Mouse (Mus musculus) cerebellum, adult 2 months (tissue): ENCODE data around the gene Sox5. TPM values are rescaled to one million over a fixed set of nuclear protein-coding genes. Genes with fewer than 3 reads are reported as not detected.

Experiments used
- DNase-seq, 2 experiments: peaks; one replicate each; pipeline ENCODE4 v3.0.0; 2021
- H3K27ac ChIP-seq: fragments of 200-500 bp; 2 replicates; pipeline ENCODE4 v1.5.1; 2012; ENCODE audit warnings: low read length, control low read depth, inconsistent platforms; ENCODE audit not compliant: insufficient read depth
- H3K27me3 ChIP-seq: fragments of 200-500 bp; 2 replicates; pipeline ENCODE4 v1.6.1; 2012; ENCODE audit warnings: inconsistent platforms, mild to moderate bottlenecking, low read length, moderate library complexity; ENCODE audit not compliant: control insufficient read depth, insufficient read depth
- H3K4me1 ChIP-seq: fragments of 200-500 bp; 2 replicates; pipeline ENCODE4 v1.6.1; 2011; ENCODE audit warnings: low read length; ENCODE audit not compliant: control insufficient read depth, insufficient read depth
- H3K4me3 ChIP-seq: fragments of 200-500 bp; replicated peaks from 2 replicates; pipeline ENCODE3; 2011; ENCODE audit warnings: mild to moderate bottlenecking, low read depth, low read length, control low read depth; ENCODE audit not compliant: insufficient read depth
- CTCF ChIP-seq: fragments of 200-500 bp; IDR thresholded peaks from 2 replicates; pipeline ENCODE4 v1.5.1; 2011; ENCODE audit warnings: low read depth, mild to moderate bottlenecking, control low read depth, low read length, moderate library complexity, borderline replicate concordance; ENCODE audit not compliant: insufficient read depth
- POLR2A ChIP-seq: fragments of 200-500 bp; IDR thresholded peaks from 2 replicates; pipeline ENCODE4 v1.6.1; 2011; ENCODE audit warnings: low read length, control low read depth, borderline replicate concordance; ENCODE audit not compliant: insufficient read depth
- WGBS: fragments of 180-500 bp; shearing (Covaris S2); methylation state at CpG from one replicate; pipeline ENCODE4 v1.1.7; 2018; 5-methylcytosine and 5-hydroxymethylcytosine counted together
- polyA plus RNA-seq: library from polyadenylated mRNA; depleted of rRNA; stranded (reverse); fragments of >200 nt; gene quantifications from 2 replicates; pipeline ENCODE4 v1.2.3, GENCODE M21; 2012

Sox5 gene
- polyA plus RNA-seq, 1 experiment: 13.3 TPM

GRCm38 (mm10) chr6:144387539-144388255 lies 394.1 kb downstream of the Sox5 start:
- TF ChIP-seq POLR2A (no peak), CTCF (no peak)
- DNase-seq: no peak
- 67% methylated on average over 17 of the region's 17 CpGs for WGBS
- Histone ChIP-seq H3K27ac (no peak overlapping the region), H3K4me1 (no peaks in the 10 kb centered on the region), H3K27me3 (no peaks in the 10 kb centered on the region), H3K4me3 (no peak overlapping the region)

GRCm38 (mm10) chr6:144380641-144381040 lies 401.1 kb downstream of the Sox5 start:
- Histone ChIP-seq H3K4me1 (no peaks in the 10 kb centered on the region), H3K4me3 (no peak overlapping the region), H3K27me3 (no peaks in the 10 kb centered on the region), H3K27ac (no peak overlapping the region)
- 90% methylated on average over 6 of the region's 6 CpGs for WGBS
- TF ChIP-seq POLR2A: no peak
- no peak for TF ChIP-seq CTCF
- DNase-seq: no peak

DNA sequence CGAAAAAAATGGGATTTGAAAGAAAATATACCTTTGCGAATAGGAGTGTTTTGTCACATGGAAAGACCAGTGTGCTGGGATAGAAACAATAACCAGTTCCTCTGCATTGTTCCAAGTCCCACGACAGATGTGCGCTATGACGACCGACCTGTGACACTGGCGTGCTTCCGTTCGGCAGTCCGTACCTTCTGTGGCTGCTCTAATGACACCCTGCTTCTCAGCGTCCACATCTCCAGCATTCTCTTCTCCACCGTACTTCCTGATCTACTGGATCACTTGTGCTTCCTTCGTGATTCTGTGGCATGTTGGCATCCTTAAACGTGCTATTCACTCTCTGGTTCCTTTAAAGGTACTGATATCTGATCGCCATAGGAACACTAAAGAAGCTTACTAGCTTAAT lies 401.6 kb downstream of the Sox5 start:
- no peak for DNase-seq
- H3K4me1 ChIP-seq: no peaks in the 10 kb centered on the region
- H3K27me3 ChIP-seq: no peaks in the 10 kb centered on the region
- H3K27ac ChIP-seq: no peak overlapping the region
- WGBS: 78% methylated on average over 15 of the region's 15 CpGs
- H3K4me3 ChIP-seq: no peak overlapping the region
- TF ChIP-seq POLR2A (no peak), CTCF (no peak)

DNA sequence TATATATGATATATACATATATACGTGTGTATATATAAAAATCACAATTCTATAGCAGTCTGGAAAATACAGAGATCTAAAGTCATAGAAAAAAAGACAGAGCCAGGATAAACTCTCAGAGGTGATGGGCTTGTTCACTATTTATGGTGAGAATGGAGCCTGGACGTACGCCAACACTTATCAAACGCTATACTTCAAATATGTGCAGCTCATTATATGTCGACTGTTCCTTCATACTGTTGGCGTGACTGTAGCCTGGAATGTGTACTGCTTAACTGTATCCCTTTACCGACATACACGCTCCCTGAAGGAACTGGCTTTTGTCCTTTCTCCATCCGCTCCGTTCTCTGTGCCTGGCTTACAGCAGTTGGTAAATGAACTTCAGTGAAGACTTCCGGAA lies 407.0 kb downstream of the Sox5 start:
- WGBS: 83% methylated on average over 11 of the region's 11 CpGs
- no peak overlapping the region for H3K4me3 ChIP-seq
- H3K4me1 ChIP-seq: no peaks in the 10 kb centered on the region
- no peak for DNase-seq
- H3K27ac ChIP-seq: no peak overlapping the region
- TF ChIP-seq POLR2A (no peak), CTCF (no peak)
- H3K27me3 ChIP-seq: no peaks in the 10 kb centered on the region

DNA sequence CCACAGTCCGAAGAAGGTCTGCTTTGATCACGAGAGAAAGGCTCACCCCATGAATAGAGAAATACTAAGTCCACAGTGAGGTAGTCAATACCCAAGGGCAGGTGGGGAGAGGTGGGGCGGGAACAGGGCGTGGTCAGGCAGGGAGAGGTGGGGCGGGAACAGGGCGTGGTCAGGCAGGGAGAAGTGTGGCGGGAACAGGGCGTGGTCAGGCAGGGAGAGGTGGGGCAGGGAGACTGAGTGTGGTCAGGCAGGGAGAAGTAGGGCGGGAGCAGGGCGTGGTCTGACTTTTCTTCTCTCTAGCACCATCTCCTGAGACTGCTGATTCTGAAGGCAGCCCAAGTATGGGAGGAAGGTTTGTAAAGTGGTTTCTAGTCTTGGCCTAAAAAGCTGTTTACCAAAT lies 411.1 kb downstream of the Sox5 start:
- WGBS: 75% methylated on average over 10 of the region's 10 CpGs
- TF ChIP-seq POLR2A (no peak), CTCF (no peak)

DNA sequence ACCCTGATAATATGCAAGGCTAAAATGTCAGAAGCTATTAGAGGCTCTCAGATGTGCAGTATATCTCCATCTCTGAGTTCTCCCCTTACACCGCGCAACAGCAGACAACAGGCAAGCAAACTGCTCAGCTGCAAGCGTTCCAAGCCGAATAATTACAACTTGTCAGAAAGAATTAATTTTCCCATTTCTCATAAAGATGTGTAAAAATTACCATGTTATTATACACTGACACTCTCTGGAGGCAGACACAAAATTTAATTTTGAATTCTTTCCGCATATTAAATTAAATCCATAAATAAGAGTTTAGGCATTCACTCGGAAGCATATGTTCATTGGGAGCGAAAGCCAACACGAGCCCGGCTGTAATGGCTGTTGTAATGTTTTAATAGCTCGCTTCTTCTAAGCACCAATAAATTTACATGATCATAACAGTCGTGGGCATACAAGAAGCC lies 414.1 kb downstream of the Sox5 start:
- Histone ChIP-seq H3K27me3 (no peaks in the 10 kb centered on the region; the same call in 1 of the 2 replicates), H3K27ac (no peak overlapping the region), H3K4me1 (no peaks in the 10 kb centered on the region), H3K4me3 (no peak overlapping the region)
- no peak for DNase-seq
- 33% methylated on average over 11 of the region's 11 CpGs for WGBS
- TF ChIP-seq POLR2A (no peak), CTCF (no peak)

More for the DNA sequence above, 411.1 kb downstream of the Sox5 start:
- H3K4me1 ChIP-seq: no peaks in the 10 kb centered on the region
- no peak overlapping the region for H3K4me3 ChIP-seq
- no peak for DNase-seq
- H3K27ac ChIP-seq: no peak overlapping the region
- H3K27me3 ChIP-seq: no peaks in the 10 kb centered on the region; the same call in 1 of the 2 replicates

DNA sequence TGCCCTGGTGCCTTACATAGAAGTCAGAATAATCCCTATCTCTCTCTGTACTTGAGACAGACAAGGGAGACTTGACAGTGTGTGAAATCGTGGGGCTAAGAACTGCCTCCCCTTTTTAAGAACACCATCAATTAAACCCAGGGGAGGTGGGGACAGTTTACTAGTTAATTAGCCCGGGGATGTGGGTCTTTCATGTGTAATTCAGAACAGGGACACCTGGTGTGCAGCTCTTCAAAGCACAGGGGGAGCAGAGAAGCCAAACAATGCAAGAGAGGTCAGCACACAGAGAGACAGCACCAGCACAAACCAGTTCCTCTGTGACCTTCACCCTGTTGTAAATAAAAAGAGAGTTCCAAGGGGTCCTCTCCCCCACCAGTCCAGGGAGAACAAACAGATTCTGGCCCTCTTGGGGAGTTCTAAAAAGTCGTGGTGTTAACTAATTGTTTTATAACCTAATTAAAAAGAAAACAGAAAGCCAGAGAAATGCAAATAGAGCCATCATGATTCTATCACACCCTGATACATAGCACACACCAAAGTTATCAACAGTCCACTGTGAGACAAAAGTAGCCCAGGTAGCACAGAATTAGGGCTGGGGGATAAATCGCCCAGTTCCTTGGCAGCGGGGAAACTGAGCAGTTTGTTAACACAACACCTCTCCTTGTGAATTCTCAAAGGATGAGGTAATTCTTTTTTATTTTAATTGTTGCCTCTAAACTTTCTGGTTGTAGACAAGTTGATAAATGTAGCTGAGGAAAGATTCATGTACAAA lies 420.3 kb downstream of the Sox5 start:
- TF ChIP-seq POLR2A (no peak), CTCF (no peak)
- H3K27me3 ChIP-seq: no peaks in the 10 kb centered on the region
- DNase-seq: no peak
- H3K4me1 ChIP-seq: no peaks in the 10 kb centered on the region; the same call in 1 of the 2 replicates
- 45% methylated on average over 5 of the region's 5 CpGs for WGBS
- H3K4me3 ChIP-seq: no peak overlapping the region
- H3K27ac ChIP-seq: no peak overlapping the region

DNA sequence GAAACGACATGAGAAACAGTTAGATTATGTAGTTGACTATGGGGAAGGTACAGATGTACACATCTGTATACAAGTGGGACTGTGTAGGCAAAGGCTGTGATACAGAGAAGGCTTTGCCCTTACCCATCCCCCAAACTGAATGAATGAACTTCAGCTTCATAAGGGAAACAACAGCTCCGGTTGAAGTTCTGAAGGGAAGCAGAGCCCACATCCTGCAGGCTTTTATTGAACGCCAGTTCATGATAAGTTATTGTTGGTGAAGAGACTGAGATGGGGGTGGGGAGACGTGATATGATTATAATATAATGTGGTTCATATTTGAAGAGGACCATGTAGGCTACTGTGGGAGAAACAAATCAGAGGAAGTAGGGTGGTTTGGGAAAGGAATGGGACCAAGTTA lies 424.7 kb downstream of the Sox5 start:
- Histone ChIP-seq H3K4me3 (no peak overlapping the region), H3K27me3 (no peaks in the 10 kb centered on the region), H3K4me1 (no peaks in the 10 kb centered on the region; the same call in 1 of the 2 replicates), H3K27ac (no peak overlapping the region)
- 87% methylated on average over 4 of the region's 4 CpGs for WGBS
- TF ChIP-seq POLR2A (no peak), CTCF (no peak)
- no peak for DNase-seq
